Mouse (Mus musculus): Measurements from ENCODE around the gene Trim58.

Trim58 gene

DNA sequence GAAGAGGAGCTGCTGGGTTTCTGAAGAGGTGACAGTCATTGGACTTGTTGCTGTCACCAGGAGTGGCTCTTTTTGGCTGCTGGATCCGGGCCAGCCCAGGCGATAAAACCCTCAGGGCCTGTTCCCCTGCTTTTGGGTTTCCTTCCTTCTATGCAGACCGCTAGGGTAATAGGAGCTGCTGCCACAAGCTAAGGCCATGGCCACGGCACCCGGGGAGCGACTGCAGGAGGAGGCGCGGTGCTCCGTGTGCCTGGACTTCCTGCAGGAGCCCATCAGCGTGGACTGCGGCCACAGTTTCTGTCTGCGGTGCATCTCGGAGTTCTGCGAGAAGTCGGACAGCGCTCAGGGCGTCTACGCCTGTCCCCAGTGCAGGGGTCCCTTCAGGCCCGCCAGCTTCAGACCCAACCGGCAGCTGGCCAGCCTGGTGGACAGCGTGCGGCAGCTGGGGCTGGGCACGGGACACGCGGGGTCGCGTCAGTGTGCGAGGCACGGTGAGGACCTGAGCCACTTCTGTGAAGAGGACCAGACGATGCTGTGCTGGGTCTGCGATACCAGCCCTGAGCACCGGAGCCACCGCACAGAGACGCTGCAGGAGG, at the start of gene Trim58:
TSS of gene Trim58 (plus strand) at position 194 of the 596 bp plus-strand sequence.
- no peak for DNase-seq (ENCODE audit: low read depth, low spot score)

DNA sequence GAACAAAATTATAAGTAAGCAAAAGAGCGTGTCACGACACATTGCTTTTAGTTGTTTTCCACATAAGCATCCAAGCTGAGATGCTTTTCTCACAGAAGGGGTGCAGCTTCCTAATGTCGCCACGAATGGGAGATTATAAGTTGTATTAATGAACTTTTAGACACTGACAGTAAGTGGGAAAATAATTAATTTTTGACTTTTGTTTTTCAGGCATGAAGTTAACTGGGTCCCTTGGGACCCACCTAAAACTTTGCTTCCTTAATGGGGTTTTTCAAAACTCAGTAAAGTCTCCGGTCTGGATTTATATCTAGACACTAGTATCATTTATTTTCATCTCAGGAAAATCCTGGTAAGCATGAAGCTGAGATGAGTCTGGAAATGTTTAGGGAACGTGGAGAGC, 45.5 kb upstream of the Trim58 start, which contains the start of gene Olfr324:
TSS of gene Olfr324 (plus strand) at position 301 of the 400 bp plus-strand sequence.
- DNase-seq (ENCODE audit: low read depth, low spot score), result no peak

- DNase-seq (ENCODE audit: low read depth, low spot score), result no peak
These were observed 42.4 kb upstream of the Trim58 start for GRCm38 (mm10) chr11:58597837-58598236.

- DNase-seq (ENCODE audit: low read depth, low spot score), result no peak
These were observed 38.2 kb upstream of the Trim58 start for GRCm38 (mm10) chr11:58602062-58602461.

- no peak for DNase-seq (ENCODE audit: low read depth, low spot score)
These were observed 37.3 kb upstream of the Trim58 start for GRCm38 (mm10) chr11:58602800-58603560.

DNA sequence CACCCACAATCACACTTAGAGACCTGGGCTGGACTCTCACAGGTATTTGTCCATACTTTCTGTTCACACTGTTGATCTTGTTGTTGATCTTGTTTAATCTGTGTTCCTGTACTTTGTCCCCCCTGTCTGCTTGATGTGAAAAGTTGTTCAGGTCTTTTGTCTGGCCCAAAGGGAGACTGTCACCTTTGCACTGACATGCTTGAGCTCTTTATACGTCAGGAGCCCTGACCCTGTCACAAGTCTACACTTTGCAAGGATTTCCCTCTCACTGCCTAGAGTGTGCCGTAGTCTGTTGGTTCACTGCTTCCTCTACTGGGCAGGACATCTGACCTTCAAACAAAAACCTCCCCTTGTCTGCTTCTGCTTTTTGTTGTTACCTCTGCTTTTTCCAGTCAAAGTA, 35.6 kb upstream of the Trim58 start:
- no peak for DNase-seq (ENCODE audit: low read depth, low spot score)

- no peak for DNase-seq (ENCODE audit: low read depth, low spot score)
These were observed 35.0 kb upstream of the Trim58 start for GRCm38 (mm10) chr11:58605228-58605627.

- DNase-seq (ENCODE audit: low read depth, low spot score), result no peak
These were observed 33.9 kb upstream of the Trim58 start for GRCm38 (mm10) chr11:58606177-58606919.

DNA sequence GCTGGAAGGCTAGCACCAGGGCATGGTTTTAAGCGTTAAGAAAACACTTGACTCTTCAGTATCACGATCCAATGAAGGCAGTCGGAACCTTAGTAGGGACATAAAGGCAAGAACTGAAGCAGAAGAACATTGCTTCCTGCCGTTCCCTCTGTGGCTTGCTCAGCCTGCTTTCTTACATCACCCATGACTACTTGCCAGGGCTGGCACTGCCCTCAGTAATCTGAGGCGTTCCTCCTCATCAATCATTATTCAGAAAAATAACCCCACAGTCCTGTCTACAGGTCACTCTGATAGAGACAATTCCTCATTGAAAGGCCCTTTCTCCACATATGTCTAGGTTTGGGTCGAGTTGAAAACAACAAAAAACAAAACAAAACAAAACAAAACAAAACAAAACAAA, 33.2 kb upstream of the Trim58 start:
- no peak for DNase-seq (ENCODE audit: low read depth, low spot score)

GRCm38 (mm10) chr11:58613359-58613758, 26.9 kb upstream of the Trim58 start:
- DNase-seq (ENCODE audit: low read depth, low spot score), result no peak

DNA sequence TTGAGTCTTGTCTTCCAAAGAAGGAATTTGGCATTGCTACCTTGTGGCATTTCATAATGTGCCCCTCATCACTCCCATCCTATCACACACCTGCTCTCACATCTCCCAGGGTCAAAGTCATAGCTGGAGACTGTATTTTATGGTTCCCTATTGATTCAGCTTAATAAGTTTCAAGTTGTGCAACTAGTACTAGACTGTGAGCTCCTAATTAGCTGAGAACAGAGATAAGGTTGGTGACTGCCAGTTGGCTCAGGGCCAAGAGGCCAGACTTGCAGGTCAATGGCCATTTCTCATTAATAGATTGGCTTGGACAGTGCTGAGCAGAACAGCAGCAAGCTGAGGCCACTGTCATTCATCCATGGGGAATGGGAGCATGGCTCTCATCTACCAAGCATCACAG, 25.7 kb upstream of the Trim58 start:
- DNase-seq (ENCODE audit: low read depth, low spot score), result no peak

- DNase-seq (ENCODE audit: low read depth, low spot score), result no peak
These were observed 24.3 kb upstream of the Trim58 start, which contains the start of gene 2210407C18Rik for GRCm38 (mm10) chr11:58615975-58616374. TSS of gene 2210407C18Rik (minus strand) at chr11:58616075.

DNA sequence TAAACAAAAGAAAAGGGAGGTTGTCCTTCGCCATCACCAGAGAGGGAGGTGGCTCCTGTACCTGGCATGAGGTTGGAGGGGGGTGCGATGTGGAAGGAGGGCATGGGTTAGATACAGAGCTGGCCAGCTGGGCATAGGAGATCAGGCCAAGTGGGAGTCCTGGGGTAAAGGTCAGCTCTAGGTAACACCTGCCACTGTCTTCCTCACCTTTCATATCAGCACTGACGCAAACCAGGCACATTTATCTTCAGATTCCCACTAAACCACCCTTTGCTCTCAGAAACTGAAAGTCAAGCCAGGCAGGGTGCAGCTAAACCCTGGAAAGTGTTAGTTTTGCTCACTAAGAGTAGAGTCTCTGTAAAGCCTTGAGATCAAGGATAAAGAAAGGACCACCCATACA, 21.9 kb upstream of the Trim58 start:
- no peak for DNase-seq (ENCODE audit: low read depth, low spot score)

GRCm38 (mm10) chr11:58618793-58619192, 21.5 kb upstream of the Trim58 start:
- no peak for DNase-seq (ENCODE audit: low read depth, low spot score)

- DNase-seq (ENCODE audit: low read depth, low spot score), result no peak
These were observed 14.1 kb upstream of the Trim58 start for GRCm38 (mm10) chr11:58626146-58626545.

DNA sequence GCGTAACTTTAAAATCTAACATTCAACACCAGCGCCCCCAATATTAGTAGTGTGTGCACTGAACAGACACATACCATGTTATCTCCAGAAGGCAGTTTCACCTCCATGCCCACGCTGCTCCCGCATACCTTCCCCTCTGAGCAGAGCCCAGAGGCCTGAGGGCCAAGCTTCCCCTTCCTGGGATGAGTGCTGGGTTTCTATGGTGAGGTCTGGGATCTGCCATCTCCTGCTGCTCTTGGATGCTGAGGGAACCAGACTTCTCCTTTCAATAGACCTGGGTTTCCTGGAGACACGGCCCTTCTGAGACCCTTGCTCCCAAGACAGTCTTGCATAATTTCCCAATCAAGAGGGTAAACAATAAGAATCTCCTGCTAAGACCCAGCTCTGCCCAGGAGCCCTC, 9.9 kb upstream of the Trim58 start, which contains the start of gene Olfr323:
TSS of gene Olfr323 (minus strand) at position 101 of the 400 bp plus-strand sequence.
- no peak for DNase-seq (ENCODE audit: low read depth, low spot score)

- no peak for DNase-seq (ENCODE audit: low read depth, low spot score)
These were observed 5.4 kb upstream of the Trim58 start for GRCm38 (mm10) chr11:58634878-58635277.

GRCm38 (mm10) chr11:58636376-58636977, 3.8 kb upstream of the Trim58 start:
- peak; percentile 61 for DNase-seq (ENCODE audit: low read depth, low spot score)

DNA sequence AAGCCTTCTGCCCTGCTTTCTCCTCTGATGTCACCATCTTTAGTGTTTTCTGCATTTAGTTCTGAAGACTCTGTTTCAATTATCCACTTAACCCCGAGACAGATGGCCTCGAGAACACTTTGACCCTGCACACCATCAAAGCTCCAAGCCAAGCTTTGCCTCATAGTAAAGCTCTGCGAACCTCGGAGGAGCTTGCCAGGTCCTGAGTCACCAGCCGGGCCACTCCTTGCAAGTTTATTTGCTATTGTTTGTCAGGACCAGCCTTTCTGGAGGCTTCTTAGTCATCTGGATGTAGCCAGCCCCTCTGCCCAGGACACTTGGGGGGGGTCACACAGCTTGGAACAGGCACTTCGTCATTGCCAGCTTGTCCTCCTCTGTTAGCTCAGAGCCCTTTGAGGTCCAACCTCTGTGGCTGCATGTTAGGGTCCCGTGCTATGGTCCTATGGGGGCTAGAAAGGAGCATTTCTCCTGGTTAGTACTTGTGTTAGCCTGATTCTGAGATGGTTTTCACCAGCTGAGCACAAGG, 2.0 kb upstream of the Trim58 start:
- peak; percentile 66 for DNase-seq (ENCODE audit: low read depth, low spot score)

DNA sequence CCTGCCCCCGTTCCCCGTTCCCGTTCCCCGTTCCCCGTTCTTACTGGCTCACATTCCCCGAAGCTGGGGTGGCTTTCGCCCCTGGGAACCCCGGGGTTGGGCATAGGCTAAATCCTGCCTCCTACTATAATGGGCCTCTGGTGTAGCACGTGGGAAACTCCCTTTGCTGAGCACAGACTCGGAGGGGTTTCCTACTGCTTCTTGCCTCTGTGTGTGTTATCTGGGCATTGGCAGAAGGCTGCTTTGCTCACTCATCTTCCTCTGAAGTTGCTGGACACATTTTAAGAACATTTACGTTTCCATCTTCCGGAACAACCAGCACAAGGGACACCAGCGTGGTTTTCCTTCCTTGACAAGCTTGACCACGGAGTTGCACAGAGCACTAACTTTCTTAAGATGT, 792 bp downstream of the Trim58 start:
- no peak for DNase-seq (ENCODE audit: low read depth, low spot score)

- no peak for DNase-seq (ENCODE audit: low read depth, low spot score)
These were observed 1.5 kb downstream of the Trim58 start for GRCm38 (mm10) chr11:58641638-58642358.

Data from 3T3-L1 (cell line).